Mouse (Mus musculus) kidney, adult 8-10 months (tissue): ENCODE measurements around the gene Ank3.
"Not testable (repeated sequence)": the region's sequence is repeated elsewhere in the genome, so short reads cannot be mapped to it uniquely, and the experiment has no call there.

ENCODE experiments used
- DNase-seq, 2 experiments: peaks; one replicate each; pipeline ENCODE4 v3.0.0; 2022

Ank3 gene

GRCm38 (mm10) chr10:69398763-69399590, at the start of gene Ank3:
TSS of gene Ank3 (plus strand) at chr10:69398773.
- DNase-seq = peak; percentile 48 to 56

- no peak for DNase-seq
These were observed 47.3 kb upstream of the Ank3 start for GRCm38 (mm10) chr10:69351071-69351841.

- DNase-seq = no peak
These were observed 46.7 kb upstream of the Ank3 start for GRCm38 (mm10) chr10:69351842-69352211.

GRCm38 (mm10) chr10:69352212-69353085, 46.1 kb upstream of the Ank3 start, which contains the start of gene Cdk1:
TSS of gene Cdk1 (minus strand) at chr10:69352938.
- DNase-seq = peak; percentile 96 to 97

- DNase-seq = not testable (repeated sequence)
These were observed 45.5 kb upstream of the Ank3 start for GRCm38 (mm10) chr10:69353086-69353479.

- DNase-seq = no peak
These were observed 38.9 kb upstream of the Ank3 start for GRCm38 (mm10) chr10:69359666-69360065.

- DNase-seq = no peak
These were observed 32.4 kb upstream of the Ank3 start for GRCm38 (mm10) chr10:69366208-69366607.

- no peak for DNase-seq
These were observed 31.6 kb upstream of the Ank3 start for GRCm38 (mm10) chr10:69366877-69367387.

- no peak for DNase-seq
These were observed 29.3 kb upstream of the Ank3 start for GRCm38 (mm10) chr10:69369321-69369720.

GRCm38 (mm10) chr10:69371441-69371840, 27.1 kb upstream of the Ank3 start:
- DNase-seq = peak in 1 of 2 experiments; percentile 28

GRCm38 (mm10) chr10:69372061-69372460, 26.5 kb upstream of the Ank3 start:
- DNase-seq = no peak

- DNase-seq = no peak
These were observed 24.6 kb upstream of the Ank3 start for GRCm38 (mm10) chr10:69373796-69374550.

GRCm38 (mm10) chr10:69375154-69375553, 23.4 kb upstream of the Ank3 start:
- DNase-seq = no peak

- DNase-seq = no peak
These were observed 15.4 kb upstream of the Ank3 start for GRCm38 (mm10) chr10:69383186-69383585.

- DNase-seq = no peak
These were observed 13.9 kb upstream of the Ank3 start for GRCm38 (mm10) chr10:69384640-69385039.

- no peak for DNase-seq
These were observed 13.4 kb upstream of the Ank3 start for GRCm38 (mm10) chr10:69385136-69385535.

- no peak for DNase-seq
These were observed 11.8 kb upstream of the Ank3 start for GRCm38 (mm10) chr10:69386767-69387166.

GRCm38 (mm10) chr10:69389511-69389910, 9.1 kb upstream of the Ank3 start:
- DNase-seq = no peak

GRCm38 (mm10) chr10:69398197-69398762, 293 bp upstream of the Ank3 start:
- DNase-seq = peak in 1 of 2 experiments; percentile 9

- peak; percentile 11 to 18 for DNase-seq
These were observed 1.3 kb downstream of the Ank3 start for GRCm38 (mm10) chr10:69399814-69400385.

GRCm38 (mm10) chr10:69405431-69405830, 6.9 kb downstream of the Ank3 start:
- no peak for DNase-seq
